Mouse (Mus musculus): ENCODE data around the gene Reln. TPM values are rescaled to one million over a fixed set of nuclear protein-coding genes. Genes with fewer than 3 reads are reported as not detected.

The Reln gene
- polyA plus RNA-seq, 1 experiment from 2014 or later: 5.5 TPM

- no peaks in the 10 kb centered on the region for H3K36me3 ChIP-seq
- WGBS: 59% methylated on average over 4 of the region's 4 CpGs
These were observed 358.2 kb downstream of the Reln start for GRCm38 (mm10) chr5:21986311-21986710.

GRCm38 (mm10) chr5:21983021-21983667, 361.4 kb downstream of the Reln start:
- H3K36me3 ChIP-seq: no peaks in the 10 kb centered on the region
- no peak for DNase-seq (ENCODE audit: low spot score)
- H3K27ac ChIP-seq: no peak overlapping the region
- WGBS: 86% methylated on average over 3 of the region's 3 CpGs
- H3K4me1 ChIP-seq (replicated peaks): no peaks in the 10 kb centered on the region
- no peaks in the 10 kb centered on the region for H3K9me3 ChIP-seq
- H3K4me3 ChIP-seq: no peak overlapping the region
- no peaks in the 10 kb centered on the region for H3K27me3 ChIP-seq (ENCODE audit: insufficient read depth, poor library complexity, severe bottlenecking)

More at GRCm38 (mm10) chr5:21986311-21986710, 358.2 kb downstream of the Reln start:
- Histone ChIP-seq H3K4me1 (replicated peaks) (no peaks in the 10 kb centered on the region), H3K27me3 (ENCODE audit: insufficient read depth, poor library complexity, severe bottlenecking) (no peaks in the 10 kb centered on the region), H3K4me3 (no peak overlapping the region), H3K27ac (no peak overlapping the region), H3K9me3 (peaks cover 14% of the 10 kb centered on the region; the same call in 1 of the 2 replicates)
- DNase-seq (ENCODE audit: low spot score): peak; percentile 38

- Histone ChIP-seq H3K9me3 (no peaks in the 10 kb centered on the region), H3K4me3 (no peak overlapping the region), H3K4me1 (replicated peaks) (no peaks in the 10 kb centered on the region), H3K27ac (no peak overlapping the region), H3K27me3 (ENCODE audit: insufficient read depth, poor library complexity, severe bottlenecking) (no peaks in the 10 kb centered on the region), H3K36me3 (no peaks in the 10 kb centered on the region)
- 93% methylated on average over 3 of the region's 3 CpGs for WGBS
- DNase-seq (ENCODE audit: low spot score): no peak
These were observed 363.3 kb downstream of the Reln start for GRCm38 (mm10) chr5:21981216-21981615.

GRCm38 (mm10) chr5:21980544-21980943, 364.0 kb downstream of the Reln start:
- Histone ChIP-seq H3K4me1 (replicated peaks) (no peaks in the 10 kb centered on the region), H3K36me3 (no peaks in the 10 kb centered on the region), H3K27ac (no peak overlapping the region), H3K4me3 (no peak overlapping the region), H3K9me3 (no peaks in the 10 kb centered on the region), H3K27me3 (ENCODE audit: insufficient read depth, poor library complexity, severe bottlenecking) (no peaks in the 10 kb centered on the region)
- no peak for DNase-seq (ENCODE audit: low spot score)
- 85% methylated on average over 3 of the region's 3 CpGs for WGBS

- H3K4me3 ChIP-seq: no peak overlapping the region
- H3K4me1 ChIP-seq (replicated peaks): 0 out of 2 replicates have a peak, but pooled peaks cover 3% of the 10 kb centered on the region
- WGBS: 31% methylated on average over 5 of the region's 5 CpGs
- no peak overlapping the region for H3K27ac ChIP-seq
- H3K27me3 ChIP-seq (ENCODE audit: insufficient read depth, poor library complexity, severe bottlenecking): no peaks in the 10 kb centered on the region
- no peak for DNase-seq (ENCODE audit: low spot score)
- H3K9me3 ChIP-seq: no peaks in the 10 kb centered on the region
- H3K36me3 ChIP-seq: no peaks in the 10 kb centered on the region
These were observed 371.1 kb downstream of the Reln start for GRCm38 (mm10) chr5:21973266-21974010.

DNA sequence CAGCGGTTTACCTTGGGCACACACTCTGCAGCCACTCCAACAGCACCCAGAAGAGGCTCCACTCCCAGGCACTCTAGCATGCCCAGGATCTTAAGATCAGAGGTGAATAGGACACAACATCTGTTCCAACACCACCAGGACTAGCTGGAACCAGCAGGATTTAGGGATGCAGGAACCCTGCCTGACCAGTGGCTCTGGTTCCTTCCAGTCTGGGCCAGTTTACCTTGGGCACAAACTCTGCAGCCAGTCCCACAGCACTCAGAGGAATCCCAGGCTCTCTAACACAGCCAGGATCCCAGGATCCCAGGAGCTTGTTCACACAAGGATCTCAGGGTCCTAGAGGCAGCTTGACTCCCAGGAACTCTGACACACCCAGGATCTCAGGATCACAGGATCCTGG, 382.7 kb downstream of the Reln start:
- no peak overlapping the region for H3K27ac ChIP-seq
- no peak overlapping the region for H3K4me3 ChIP-seq
- H3K27me3 ChIP-seq (ENCODE audit: insufficient read depth, poor library complexity, severe bottlenecking): no peaks in the 10 kb centered on the region
- H3K9me3 ChIP-seq: no peaks in the 10 kb centered on the region
- WGBS: 94% methylated on average over 1 of the region's 1 CpGs
- no peaks in the 10 kb centered on the region for H3K36me3 ChIP-seq
- no peak for DNase-seq (ENCODE audit: low spot score)
- H3K4me1 ChIP-seq (replicated peaks): no peaks in the 10 kb centered on the region

GRCm38 (mm10) chr5:21960151-21960550, 384.4 kb downstream of the Reln start:
- DNase-seq (ENCODE audit: low spot score): no peak
- no peaks in the 10 kb centered on the region for H3K4me1 ChIP-seq (replicated peaks)
- no peak overlapping the region for H3K4me3 ChIP-seq
- no peak overlapping the region for H3K27ac ChIP-seq
- WGBS: 75% methylated on average over 14 of the region's 14 CpGs
- no peaks in the 10 kb centered on the region for H3K36me3 ChIP-seq
- H3K9me3 ChIP-seq: no peaks in the 10 kb centered on the region
- H3K27me3 ChIP-seq (ENCODE audit: insufficient read depth, poor library complexity, severe bottlenecking): no peaks in the 10 kb centered on the region

GRCm38 (mm10) chr5:21957586-21957985, 386.9 kb downstream of the Reln start:
- no peaks in the 10 kb centered on the region for H3K4me1 ChIP-seq (replicated peaks)
- H3K27ac ChIP-seq: no peak overlapping the region
- H3K36me3 ChIP-seq: no peaks in the 10 kb centered on the region
- no peak overlapping the region for H3K4me3 ChIP-seq
- DNase-seq (ENCODE audit: low spot score): no peak
- H3K27me3 ChIP-seq (ENCODE audit: insufficient read depth, poor library complexity, severe bottlenecking): no peaks in the 10 kb centered on the region
- no peaks in the 10 kb centered on the region for H3K9me3 ChIP-seq
- 75% methylated on average over 4 of the region's 4 CpGs for WGBS

- Histone ChIP-seq H3K4me3 (no peak overlapping the region), H3K4me1 (replicated peaks) (no peaks in the 10 kb centered on the region)
- WGBS: 91% methylated on average over 4 of the region's 4 CpGs
These were observed 387.4 kb downstream of the Reln start for GRCm38 (mm10) chr5:21957061-21957460.

DNA sequence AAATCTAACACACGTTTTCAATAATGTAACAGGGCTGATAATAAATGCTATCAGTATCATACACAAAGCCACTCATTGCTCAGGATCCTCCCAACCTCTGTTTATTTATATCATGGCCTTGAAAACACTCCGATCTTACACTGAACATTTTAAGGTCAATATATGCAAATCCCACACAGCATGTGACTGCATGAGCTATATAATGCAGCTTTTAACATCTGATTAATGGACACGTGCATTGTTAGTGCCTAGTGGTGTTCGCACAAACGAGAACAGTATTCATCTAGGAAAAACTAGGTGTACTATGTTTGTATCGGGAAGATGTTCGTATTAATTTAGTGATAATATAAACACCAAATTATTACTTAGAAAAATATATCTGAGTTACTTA, 395.0 kb downstream of the Reln start:
- WGBS: 93% methylated on average over 7 of the region's 7 CpGs
- no peak overlapping the region for H3K4me3 ChIP-seq
- H3K27ac ChIP-seq: no peak overlapping the region
- no peaks in the 10 kb centered on the region for H3K4me1 ChIP-seq (replicated peaks)
- DNase-seq (ENCODE audit: low spot score): no peak
- H3K27me3 ChIP-seq (ENCODE audit: insufficient read depth, poor library complexity, severe bottlenecking): no peaks in the 10 kb centered on the region
- H3K36me3 ChIP-seq: no peaks in the 10 kb centered on the region
- no peaks in the 10 kb centered on the region for H3K9me3 ChIP-seq

More at GRCm38 (mm10) chr5:21957061-21957460, 387.4 kb downstream of the Reln start:
- Histone ChIP-seq H3K27me3 (ENCODE audit: insufficient read depth, poor library complexity, severe bottlenecking) (no peaks in the 10 kb centered on the region), H3K36me3 (no peaks in the 10 kb centered on the region), H3K27ac (no peak overlapping the region), H3K9me3 (no peaks in the 10 kb centered on the region)
- DNase-seq (ENCODE audit: low spot score): no peak

- no peak for DNase-seq (ENCODE audit: low spot score)
- Histone ChIP-seq H3K4me3 (no peak overlapping the region), H3K27ac (no peak overlapping the region), H3K36me3 (no peaks in the 10 kb centered on the region), H3K4me1 (replicated peaks) (no peaks in the 10 kb centered on the region), H3K27me3 (ENCODE audit: insufficient read depth, poor library complexity, severe bottlenecking) (no peaks in the 10 kb centered on the region), H3K9me3 (no peaks in the 10 kb centered on the region)
- WGBS: 93% methylated on average over 11 of the region's 11 CpGs
These were observed 395.6 kb downstream of the Reln start for GRCm38 (mm10) chr5:21948736-21949506.

- no peak overlapping the region for H3K4me3 ChIP-seq
- no peaks in the 10 kb centered on the region for H3K27me3 ChIP-seq (ENCODE audit: insufficient read depth, poor library complexity, severe bottlenecking)
- no peaks in the 10 kb centered on the region for H3K36me3 ChIP-seq
- H3K4me1 ChIP-seq (replicated peaks): no peaks in the 10 kb centered on the region
- no peak for DNase-seq (ENCODE audit: low spot score)
- no peaks in the 10 kb centered on the region for H3K9me3 ChIP-seq
- H3K27ac ChIP-seq: no peak overlapping the region
- WGBS: 83% methylated on average over 9 of the region's 9 CpGs
These were observed 396.7 kb downstream of the Reln start for GRCm38 (mm10) chr5:21947610-21948381.
